Mouse (Mus musculus): Measurements from ENCODE around the gene Swi5. TPM values are rescaled to one million over a fixed set of nuclear protein-coding genes. Genes with fewer than 3 reads are reported as not detected.

Swi5 gene
- polyA plus RNA-seq, 1 experiment from 2014 or later, result 158 TPM

GRCm38 (mm10) chr2:32319586-32320580, 32.0 kb upstream of the Swi5 start:
- Histone ChIP-seq H3K9ac (no peak overlapping the region), H3K4me3 (replicated peaks) (no peak overlapping the region), H3K4me2 (no peak overlapping the region), H3K27me3 (peaks cover 56% of the 10 kb centered on the region), H3K9me3 (replicated peaks) (no peaks in the 10 kb centered on the region), H3K27ac (replicated peaks) (no peak overlapping the region), H3K4me1 (replicated peaks) (no peaks in the 10 kb centered on the region), H3K36me3 (replicated peaks) (no peaks in the 10 kb centered on the region)
- 30% methylated on average over 9 of the region's 9 CpGs for WGBS (ENCODE audit: insufficient replicate concordance)
- ATAC-seq (ENCODE audit: insufficient read depth), result no peak

- 66% methylated on average over 14 of the region's 14 CpGs for WGBS (ENCODE audit: insufficient replicate concordance)
- no peak for ATAC-seq (ENCODE audit: insufficient read depth)
- Histone ChIP-seq H3K4me3 (replicated peaks) (no peak overlapping the region), H3K36me3 (replicated peaks) (no peaks in the 10 kb centered on the region), H3K4me1 (replicated peaks) (no peaks in the 10 kb centered on the region), H3K9me3 (replicated peaks) (no peaks in the 10 kb centered on the region), H3K4me2 (peak overlapping the region; percentile 34), H3K9ac (no peak overlapping the region), H3K27me3 (peaks cover 61% of the 10 kb centered on the region), H3K27ac (replicated peaks) (no peak overlapping the region)
Measured at GRCm38 (mm10) chr2:32318709-32319585, 31.1 kb upstream of the Swi5 start.

- no peak overlapping the region for H3K27ac ChIP-seq (replicated peaks)
Measured at GRCm38 (mm10) chr2:32317791-32318417, 30.0 kb upstream of the Swi5 start.

GRCm38 (mm10) chr2:32316887-32317656, 29.2 kb upstream of the Swi5 start:
- no peaks in the 10 kb centered on the region for H3K9me3 ChIP-seq (replicated peaks)
- no peak overlapping the region for H3K27ac ChIP-seq (replicated peaks)
- no peaks in the 10 kb centered on the region for H3K36me3 ChIP-seq (replicated peaks)
- H3K4me1 ChIP-seq (replicated peaks), result peaks cover 8% of the 10 kb centered on the region
- no peak overlapping the region for H3K9ac ChIP-seq
- no peak for ATAC-seq (ENCODE audit: insufficient read depth)
- H3K4me2 ChIP-seq, result no peak overlapping the region
- peaks cover 79% of the 10 kb centered on the region for H3K27me3 ChIP-seq
- 63% methylated on average over 20 of the region's 20 CpGs for WGBS (ENCODE audit: insufficient replicate concordance)
- H3K4me3 ChIP-seq (replicated peaks), result no peak overlapping the region

More at GRCm38 (mm10) chr2:32317791-32318417, 30.0 kb upstream of the Swi5 start:
- 11% methylated on average over 19 of the region's 19 CpGs for WGBS (ENCODE audit: insufficient replicate concordance)
- no peak overlapping the region for H3K9ac ChIP-seq
- peak overlapping the region; percentile 34 for H3K4me2 ChIP-seq
- H3K36me3 ChIP-seq (replicated peaks), result no peaks in the 10 kb centered on the region
- ATAC-seq (ENCODE audit: insufficient read depth), result no peak
- no peaks in the 10 kb centered on the region for H3K9me3 ChIP-seq (replicated peaks)
- H3K27me3 ChIP-seq, result peaks cover 70% of the 10 kb centered on the region
- no peaks in the 10 kb centered on the region for H3K4me1 ChIP-seq (replicated peaks)
- H3K4me3 ChIP-seq (replicated peaks), result 0 out of 2 replicates have a peak overlapping the region, but pooled peaks have one; percentile 7

- Histone ChIP-seq H3K4me2 (no peak overlapping the region), H3K36me3 (replicated peaks) (no peaks in the 10 kb centered on the region), H3K27ac (replicated peaks) (no peak overlapping the region), H3K9ac (no peak overlapping the region), H3K27me3 (peaks cover 90% of the 10 kb centered on the region), H3K4me3 (replicated peaks) (no peak overlapping the region), H3K4me1 (replicated peaks) (peaks cover 16% of the 10 kb centered on the region), H3K9me3 (replicated peaks) (no peaks in the 10 kb centered on the region)
- 35% methylated on average over 8 of the region's 8 CpGs for WGBS (ENCODE audit: insufficient replicate concordance)
- no peak for ATAC-seq (ENCODE audit: insufficient read depth)
Measured at GRCm38 (mm10) chr2:32315751-32316150, 27.9 kb upstream of the Swi5 start.

- Histone ChIP-seq H3K4me1 (replicated peaks) (peaks cover 16% of the 10 kb centered on the region), H3K27me3 (peaks cover 89% of the 10 kb centered on the region), H3K27ac (replicated peaks) (no peak overlapping the region), H3K36me3 (replicated peaks) (no peaks in the 10 kb centered on the region), H3K4me3 (replicated peaks) (no peak overlapping the region), H3K9ac (no peak overlapping the region), H3K4me2 (no peak overlapping the region), H3K9me3 (replicated peaks) (no peaks in the 10 kb centered on the region)
- 80% methylated on average over 14 of the region's 14 CpGs for WGBS (ENCODE audit: insufficient replicate concordance)
- ATAC-seq (ENCODE audit: insufficient read depth), result no peak
Measured at GRCm38 (mm10) chr2:32314831-32315230, 27.0 kb upstream of the Swi5 start.

- no peak overlapping the region for H3K27ac ChIP-seq (replicated peaks)
- H3K27me3 ChIP-seq, result peaks cover 68% of the 10 kb centered on the region
- H3K4me3 ChIP-seq (replicated peaks), result peak overlapping the region; percentile 57
- H3K4me1 ChIP-seq (replicated peaks), result peaks cover 16% of the 10 kb centered on the region
- peaks cover 3% of the 10 kb centered on the region; the same call in 1 of the 2 replicates for H3K36me3 ChIP-seq (replicated peaks)
- peak; percentile 67 for ATAC-seq (ENCODE audit: insufficient read depth)
- no peaks in the 10 kb centered on the region for H3K9me3 ChIP-seq (replicated peaks)
- H3K9ac ChIP-seq, result peak overlapping the region; percentile 47; the same call in 1 of the 2 replicates
- peak overlapping the region; percentile 94 for H3K4me2 ChIP-seq
- 1% methylated on average over 50 of the region's 56 CpGs for WGBS (ENCODE audit: insufficient replicate concordance)
Measured at GRCm38 (mm10) chr2:32312318-32312964, 24.6 kb upstream of the Swi5 start.

DNA sequence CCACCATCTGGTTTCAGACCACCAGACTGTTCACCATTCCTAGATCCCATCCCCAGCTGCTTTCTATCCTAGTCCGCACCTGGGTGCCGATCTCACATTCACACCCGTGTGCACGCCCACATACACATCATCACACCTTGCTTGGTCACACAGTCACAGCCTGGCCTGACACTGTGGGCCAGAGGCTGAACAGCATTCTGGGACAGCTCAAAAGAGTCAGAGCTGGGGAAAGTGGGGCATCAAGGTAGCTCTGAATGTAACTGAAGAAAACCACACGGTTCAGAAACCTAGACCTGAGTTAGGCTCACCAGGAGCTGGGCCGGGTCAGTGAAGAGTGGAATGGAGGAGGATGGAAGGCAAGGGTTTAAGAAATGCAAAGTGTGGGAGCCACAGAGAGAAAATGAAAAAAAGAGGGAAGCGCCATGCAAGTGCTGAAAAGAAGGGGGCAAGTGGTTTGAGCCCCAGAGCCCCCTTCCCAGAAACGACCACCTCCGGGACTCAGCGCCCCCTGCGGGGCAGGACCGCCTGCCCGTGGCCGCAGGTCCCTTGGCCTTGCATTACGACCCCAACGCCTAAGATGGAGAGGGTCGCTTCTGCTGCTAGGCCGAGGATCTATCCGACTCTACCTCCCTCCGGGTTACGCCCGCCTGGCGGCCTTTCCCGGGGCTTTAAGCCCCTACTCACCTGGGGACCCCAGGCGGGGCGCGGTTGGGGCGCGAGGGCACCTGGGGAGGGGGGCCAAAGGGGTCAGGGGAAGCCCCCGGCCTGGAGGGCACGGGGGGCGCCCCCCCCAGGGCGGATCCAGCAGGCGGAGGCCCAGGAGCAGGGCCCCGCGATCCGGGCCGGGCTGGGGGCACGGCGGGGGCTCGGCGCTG, 23.8 kb upstream of the Swi5 start:
- WGBS (ENCODE audit: insufficient replicate concordance), result 10% methylated on average over 39 of the region's 42 CpGs
- Histone ChIP-seq H3K9ac (peak overlapping the region; percentile 47; the same call in 1 of the 2 replicates), H3K4me3 (replicated peaks) (peak overlapping the region; percentile 57), H3K36me3 (replicated peaks) (peaks cover 11% of the 10 kb centered on the region), H3K27ac (replicated peaks) (no peak overlapping the region), H3K27me3 (peaks cover 61% of the 10 kb centered on the region), H3K9me3 (replicated peaks) (no peaks in the 10 kb centered on the region), H3K4me2 (peak overlapping the region; percentile 94), H3K4me1 (replicated peaks) (peaks cover 16% of the 10 kb centered on the region)
- ATAC-seq (ENCODE audit: insufficient read depth), result 0 out of 2 replicates have a peak, but pooled peaks have one; percentile 7

DNA sequence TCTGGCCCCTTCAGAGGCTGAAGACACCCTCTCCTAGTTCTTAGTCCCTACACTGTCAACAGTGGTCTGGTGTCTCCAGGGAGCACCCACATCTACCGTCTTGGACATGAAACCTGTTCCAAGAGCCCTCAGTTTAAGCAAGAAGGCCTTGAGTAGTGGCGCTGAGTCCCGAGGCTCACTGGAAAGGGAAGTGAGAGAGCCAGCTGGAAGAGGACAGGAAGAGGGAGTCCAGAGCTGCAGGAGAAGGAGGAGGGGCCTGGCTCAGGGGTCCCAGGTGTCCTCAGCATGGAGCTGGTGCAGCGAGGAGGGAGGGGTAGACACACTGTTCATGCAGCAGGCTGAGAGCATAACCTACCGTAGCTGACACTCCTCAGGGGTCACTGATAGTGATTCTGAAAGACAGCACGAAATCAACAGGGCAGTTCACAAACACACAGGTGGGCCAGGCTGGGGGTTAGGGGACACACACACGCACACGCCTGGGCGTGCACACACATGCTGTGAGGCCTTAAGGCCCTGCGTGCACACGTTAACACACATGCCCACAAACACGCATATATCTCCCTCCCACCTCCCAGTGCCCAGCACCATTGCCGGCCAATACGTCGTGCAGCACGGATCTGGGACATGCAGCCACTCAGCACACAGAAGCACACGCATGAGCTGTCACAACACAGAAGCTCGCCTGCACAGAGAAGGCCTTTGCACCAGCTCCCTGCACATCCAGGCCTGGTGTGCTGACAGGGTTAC, 22.4 kb upstream of the Swi5 start:
- Histone ChIP-seq H3K27me3 (peaks cover 47% of the 10 kb centered on the region), H3K9me3 (replicated peaks) (no peaks in the 10 kb centered on the region), H3K4me2 (no peak overlapping the region), H3K4me1 (replicated peaks) (peaks cover 16% of the 10 kb centered on the region), H3K4me3 (replicated peaks) (no peak overlapping the region), H3K27ac (replicated peaks) (no peak overlapping the region), H3K9ac (no peak overlapping the region), H3K36me3 (replicated peaks) (peaks cover 25% of the 10 kb centered on the region)
- ATAC-seq (ENCODE audit: insufficient read depth), result no peak
- 75% methylated on average over 18 of the region's 18 CpGs for WGBS (ENCODE audit: insufficient replicate concordance)

Measured in liver, embryonic 15.5 days (tissue).